Mouse (Mus musculus) cerebral cortex, adult 2 months (tissue): ENCODE data around the gene Mob3a.

Experiments used
- WGBS: fragments of 180-500 bp; shearing (Covaris S2); methylation state at CpG from one replicate; pipeline ENCODE4 v1.1.7; 2018; 5-methylcytosine and 5-hydroxymethylcytosine counted together

Gene Mob3a

GRCm38 (mm10) chr10:80700038-80700504, 1.7 kb downstream of the Mob3a start:
- 88% methylated on average over 7 of the region's 7 CpGs for WGBS

- 91% methylated on average over 9 of the region's 9 CpGs for WGBS
These were observed 3.2 kb downstream of the Mob3a start for GRCm38 (mm10) chr10:80698605-80699004.

GRCm38 (mm10) chr10:80697812-80698211, 4.0 kb downstream of the Mob3a start:
- 83% methylated on average over 9 of the region's 9 CpGs for WGBS

- 89% methylated on average over 8 of the region's 8 CpGs for WGBS
These were observed 4.4 kb downstream of the Mob3a start for GRCm38 (mm10) chr10:80697393-80697787.

DNA sequence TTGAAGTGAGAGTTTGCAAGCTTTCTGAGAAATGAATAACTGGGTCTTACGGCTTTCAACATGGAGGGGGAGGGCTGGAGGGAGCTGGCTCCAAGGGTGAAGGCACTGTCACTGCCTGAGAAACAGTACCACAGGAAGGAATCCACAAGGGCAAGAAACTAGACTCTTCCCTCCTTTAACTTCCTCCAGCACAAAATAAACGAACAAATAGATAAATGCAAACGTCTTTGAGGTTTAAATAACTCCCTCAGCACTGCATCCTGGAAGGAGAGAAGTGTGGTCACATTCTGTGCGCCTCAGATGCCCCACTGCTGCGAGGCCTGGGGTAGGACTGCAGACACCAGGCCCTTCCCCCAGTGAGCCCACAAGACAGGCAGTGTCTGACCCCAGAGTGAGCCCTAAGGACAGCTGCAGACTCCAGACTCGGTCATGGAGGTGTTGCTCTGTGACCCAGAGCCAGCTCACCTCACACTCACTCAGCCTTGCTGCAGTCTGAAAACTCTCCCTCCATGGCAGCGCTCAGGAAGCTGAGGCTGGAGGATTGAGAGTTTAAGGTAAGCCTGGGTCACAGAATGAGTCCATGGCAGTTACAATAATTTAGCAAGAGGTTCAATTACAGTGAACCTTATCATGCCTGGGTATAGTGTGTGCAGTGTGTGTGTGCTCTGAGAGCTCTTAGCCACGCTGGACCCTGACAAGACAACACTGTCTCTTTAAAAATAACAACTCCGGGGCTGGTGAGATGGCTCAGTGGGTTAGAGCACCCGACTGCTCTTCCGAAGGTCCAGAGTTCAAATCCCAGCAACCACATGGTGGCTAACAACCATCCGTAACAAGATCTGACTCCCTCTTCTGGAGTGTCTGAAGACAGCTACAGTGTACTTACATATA, 5.0 kb downstream of the Mob3a start:
- 67% methylated on average over 12 of the region's 12 CpGs for whole genome bisulfite sequencing

GRCm38 (mm10) chr10:80695801-80696501, 5.8 kb downstream of the Mob3a start:
- 75% methylated on average over 10 of the region's 10 CpGs for WGBS

DNA sequence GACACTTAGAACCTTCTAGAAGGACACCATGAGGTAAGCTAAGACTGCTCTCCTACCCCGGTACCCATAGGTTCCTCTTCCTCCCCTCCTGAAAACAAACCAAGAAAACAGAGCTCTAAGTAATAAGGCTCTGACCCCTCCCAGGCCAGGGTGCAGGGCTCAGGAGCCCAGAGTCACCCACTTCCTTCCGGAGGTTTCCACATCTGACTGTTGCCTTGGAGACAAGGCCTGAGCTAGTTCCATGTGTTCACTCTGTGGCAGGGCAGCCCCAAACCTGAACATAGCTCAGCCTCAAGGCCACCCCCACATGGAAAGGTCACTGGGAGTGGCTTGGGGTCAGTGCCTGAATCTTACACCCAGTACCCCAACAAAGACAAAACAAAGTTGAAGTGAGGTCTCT, 6.6 kb downstream of the Mob3a start:
- 59% methylated on average over 2 of the region's 2 CpGs for WGBS

DNA sequence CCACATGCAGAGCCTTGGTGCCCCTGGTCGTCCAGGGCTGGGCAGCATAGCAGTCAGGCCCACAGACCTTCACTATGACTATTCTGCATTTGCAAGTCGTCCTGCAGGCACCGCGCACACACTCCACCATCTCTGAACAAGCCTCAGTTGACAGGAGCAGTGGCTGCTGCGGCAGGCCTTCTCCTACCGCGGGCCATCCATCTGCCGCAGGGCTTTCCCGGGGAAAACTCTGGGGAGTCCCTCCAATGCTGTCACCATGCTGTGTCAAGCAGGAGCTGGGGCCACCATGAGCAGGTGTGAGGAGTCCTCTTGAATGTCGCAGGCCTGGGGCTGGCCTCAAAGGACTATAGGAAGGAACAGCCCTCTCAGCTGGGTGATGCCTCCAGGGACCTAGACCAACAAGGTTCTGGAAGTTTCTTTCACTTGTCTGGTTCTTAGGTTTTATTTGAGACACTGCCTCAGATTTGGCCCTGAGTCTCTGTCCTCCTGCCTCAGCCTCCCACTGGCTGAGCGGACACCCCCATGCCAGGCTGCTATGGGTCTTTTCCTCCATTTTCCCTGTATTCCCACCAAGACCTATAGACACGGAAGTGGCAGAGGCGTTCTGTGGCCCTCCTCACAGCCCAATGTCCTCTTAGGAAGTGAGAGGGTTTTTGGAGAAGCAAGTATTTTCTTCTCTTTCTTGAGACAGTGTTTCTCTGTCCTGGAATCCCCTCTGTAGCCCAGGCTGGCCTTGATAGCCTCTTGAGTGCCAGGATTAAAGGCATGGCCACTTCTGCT, 7.4 kb downstream of the Mob3a start:
- WGBS, result 87% methylated on average over 13 of the region's 13 CpGs

GRCm38 (mm10) chr10:80693401-80694045, 8.3 kb downstream of the Mob3a start:
- 83% methylated on average over 12 of the region's 12 CpGs for WGBS

DNA sequence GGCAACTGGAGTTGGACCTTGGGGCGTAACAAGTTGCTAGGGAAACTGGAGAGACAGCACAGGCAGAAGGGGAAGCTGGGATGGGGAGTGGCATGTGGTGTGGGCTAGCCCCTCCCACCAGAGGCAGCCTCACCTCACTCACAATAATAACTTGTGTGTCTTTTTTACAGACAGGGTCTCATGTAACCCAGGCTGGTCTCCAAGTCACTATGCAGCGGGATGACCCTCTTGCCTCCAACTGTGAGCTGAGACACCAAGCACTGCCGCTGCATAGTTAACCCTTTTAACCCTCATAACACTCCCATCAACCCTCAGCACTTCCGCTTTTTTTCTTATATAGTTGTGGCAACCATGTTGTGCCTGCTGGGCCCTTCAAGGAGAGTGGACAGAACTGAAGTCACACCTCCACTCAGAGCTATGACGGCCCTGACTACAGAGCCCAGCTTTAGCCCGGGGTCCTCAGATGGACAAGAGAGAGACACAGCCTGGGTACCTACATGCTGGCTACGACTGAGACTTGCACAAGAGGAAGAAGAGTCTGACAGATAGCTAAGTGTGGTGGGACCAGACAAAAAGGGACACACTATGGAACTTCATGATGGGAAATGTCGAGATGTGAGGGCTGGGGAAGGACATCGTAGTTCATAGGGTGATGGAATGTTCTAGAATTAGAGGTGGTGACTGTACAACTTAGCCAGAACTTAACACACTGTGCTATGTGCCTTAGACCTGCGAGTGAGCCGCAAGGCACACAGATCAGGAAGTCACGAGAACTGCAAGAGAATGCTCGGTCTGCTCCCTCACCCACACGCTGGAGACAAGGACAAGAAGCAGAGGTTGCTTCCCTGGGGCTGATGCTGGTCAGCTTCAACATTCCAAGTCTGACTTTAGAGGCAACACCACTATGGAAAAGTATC, 9.3 kb downstream of the Mob3a start:
- 82% methylated on average over 14 of the region's 14 CpGs for WGBS

- WGBS, result 28% methylated on average over 5 of the region's 5 CpGs
These were observed 13.9 kb downstream of the Mob3a start for GRCm38 (mm10) chr10:80687850-80688249.

- 91% methylated on average over 3 of the region's 3 CpGs for WGBS
These were observed 15.2 kb downstream of the Mob3a start for GRCm38 (mm10) chr10:80686617-80687016.

- 90% methylated on average over 4 of the region's 4 CpGs for WGBS
These were observed 16.8 kb downstream of the Mob3a start for GRCm38 (mm10) chr10:80684984-80685383.

DNA sequence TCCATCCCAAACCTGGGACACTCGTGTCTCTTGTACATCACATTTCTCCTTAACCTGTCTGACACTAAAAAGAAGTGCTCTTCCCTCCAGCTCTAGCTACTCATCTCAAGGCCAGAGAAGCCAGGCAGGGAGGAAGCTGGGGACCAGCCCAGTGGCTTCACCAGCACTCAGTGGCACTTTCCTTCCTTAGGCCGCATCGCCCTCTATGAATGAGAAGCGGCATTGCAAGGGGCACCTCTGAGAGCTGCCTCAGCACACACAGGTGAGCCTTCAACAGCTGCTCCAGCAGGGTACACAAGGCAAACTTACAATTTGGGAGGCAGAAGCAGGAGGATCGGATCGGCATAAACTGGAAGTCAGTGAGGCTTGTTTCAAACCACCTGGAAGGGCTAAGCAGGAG, 17.6 kb downstream of the Mob3a start:
- WGBS, result 60% methylated on average over 6 of the region's 6 CpGs

- 89% methylated on average over 1 of the region's 1 CpGs for WGBS
These were observed 18.1 kb downstream of the Mob3a start for GRCm38 (mm10) chr10:80683647-80684046.

DNA sequence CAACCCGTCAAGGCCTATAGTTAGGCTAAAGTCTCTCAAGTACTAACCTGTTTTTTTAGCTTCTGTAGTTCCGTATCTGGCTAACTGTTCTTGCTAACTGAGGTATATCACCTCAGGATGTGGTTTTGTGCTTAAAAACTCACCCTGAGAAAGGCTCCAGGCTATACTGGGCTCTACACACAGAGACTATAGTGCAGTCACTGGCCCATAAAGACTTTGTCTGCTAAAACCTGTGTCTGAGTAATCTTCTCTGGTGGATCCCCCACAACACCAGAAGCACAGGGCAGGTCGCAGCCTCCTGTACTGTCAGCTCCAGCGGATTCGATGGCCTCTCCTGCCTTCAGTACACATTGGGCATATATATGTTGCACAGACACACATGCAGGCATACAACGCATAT, 19.8 kb downstream of the Mob3a start:
- 94% methylated on average over 6 of the region's 6 CpGs for WGBS

- WGBS, result 82% methylated on average over 2 of the region's 2 CpGs
These were observed 21.5 kb downstream of the Mob3a start for GRCm38 (mm10) chr10:80680260-80680696.

GRCm38 (mm10) chr10:80679556-80680259, 22.1 kb downstream of the Mob3a start:
- 66% methylated on average over 9 of the region's 9 CpGs for WGBS

DNA sequence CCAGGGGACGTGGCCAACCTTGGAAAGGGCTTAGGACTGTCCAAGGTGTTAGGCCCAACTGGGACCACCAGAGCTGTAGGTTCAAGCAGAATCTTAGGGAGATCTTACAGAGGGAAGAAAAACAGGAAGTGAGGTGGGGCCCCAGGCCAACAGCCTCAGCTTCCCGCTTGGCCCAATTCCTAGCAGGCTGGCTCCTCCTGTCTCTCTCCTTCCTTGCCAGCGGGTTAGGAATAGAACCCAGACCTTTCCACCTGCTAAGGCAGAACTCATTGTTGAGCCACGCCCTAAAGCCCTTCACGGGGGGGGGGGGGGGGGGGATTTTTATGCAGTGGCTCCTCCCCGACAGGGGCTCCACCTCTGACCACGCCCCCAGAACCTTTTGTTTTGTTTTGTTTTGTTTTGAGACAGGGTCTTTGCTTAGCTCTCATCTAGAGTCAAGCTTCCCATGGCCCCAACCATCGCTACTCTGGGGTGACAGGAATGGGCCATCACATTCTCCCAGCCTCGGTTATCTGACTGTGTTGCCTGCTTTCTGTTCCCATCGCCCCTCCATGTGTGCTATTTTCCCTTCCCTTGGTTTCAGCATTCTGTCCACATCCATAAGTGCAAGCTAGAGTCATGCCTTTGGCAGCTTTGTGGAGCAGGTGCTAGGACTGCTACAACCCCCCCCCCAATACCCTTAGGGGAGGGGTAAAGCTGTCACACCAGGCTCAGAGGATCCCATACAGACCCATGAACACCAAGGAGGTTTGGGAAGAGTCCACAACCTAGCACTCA, 23.0 kb downstream of the Mob3a start:
- WGBS, result 41% methylated on average over 10 of the region's 10 CpGs
